Mouse (Mus musculus) NIH3T3 (cell line): ENCODE measurements at regions not wholly inside any gene's neighbourhood (a gene's known extent, or its start where the extent isn't known, plus 50 kb on each side); places are given as distances from the start of the nearest gene placed in this dataset.

Source experiments
- DNase-seq: peaks from one replicate; pipeline ENCODE4 v3.0.0-alpha.2; 2012; ENCODE audit warnings: low read depth

GRCm38 (mm10) chrX:108608446-108608845, 56.2 kb downstream of the Gm379 start:
- DNase-seq, result no peak

- no peak for DNase-seq
Observed at GRCm38 (mm10) chrX:108599906-108600468, 64.7 kb downstream of the Gm379 start.

- DNase-seq, result no peak
Observed at GRCm38 (mm10) chrX:108561977-108562376, 102.7 kb downstream of the Gm379 start.

GRCm38 (mm10) chrX:108543149-108543548, 121.5 kb downstream of the Gm379 start:
- DNase-seq, result no peak

- DNase-seq, result no peak
Observed at GRCm38 (mm10) chrX:108541410-108541809, 123.3 kb downstream of the Gm379 start.

- DNase-seq, result peak; percentile 59
Observed at GRCm38 (mm10) chrX:108536995-108537394, 127.7 kb downstream of the Gm379 start.
